In the genomic region with DNA sequence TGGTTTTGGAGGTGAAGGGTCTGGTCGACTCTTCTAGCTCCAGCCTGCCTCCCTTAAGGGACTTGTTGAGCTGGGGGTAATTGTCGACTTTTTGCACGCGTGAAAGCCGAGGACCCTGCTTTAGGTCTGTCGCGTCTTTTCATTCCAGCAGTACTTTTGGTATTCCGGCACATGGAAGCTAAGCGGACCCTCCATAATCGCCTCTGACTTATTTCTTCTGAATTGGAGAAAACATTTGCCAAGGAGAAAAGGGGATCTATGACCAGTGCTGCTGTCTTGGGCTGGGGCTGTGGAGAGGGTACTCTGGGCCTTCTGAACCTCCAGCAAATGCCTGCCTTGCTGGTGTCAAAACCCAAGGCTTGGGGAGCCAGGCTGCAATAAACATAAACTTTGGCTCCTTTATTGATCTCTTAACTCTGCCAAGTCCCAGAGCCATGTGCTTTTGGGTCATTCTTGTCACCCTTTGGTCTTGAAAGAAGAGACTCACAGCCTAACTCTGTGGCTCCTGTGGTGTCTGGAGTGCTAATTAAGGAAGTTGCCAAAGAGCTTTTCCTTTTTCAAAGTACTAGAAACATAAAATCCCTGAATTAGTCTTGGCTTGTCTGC, we compare ENCODE assay signal across 8 mouse cellular contexts. TPM values are rescaled to one million over a fixed set of nuclear protein-coding genes. Genes with fewer than 3 reads are reported as not detected.
DNase-seq lines count a peak whose midpoint lies in the region; TF ChIP-seq lines count a peak whose summit lies in the region.

No protein-coding gene starts in this region.

- H3K4me1 ChIP-seq in hindbrain, embryonic 10.5 days (replicated peaks), result peaks cover 16% of the 10 kb centered on the region

- H3K4me3 ChIP-seq in left cerebral cortex, adult 2 months, result peak overlapping the region; percentile 98
- peak overlapping the region; percentile 95 for H3K4me3 ChIP-seq in hindbrain, embryonic 10.5 days

- H3K9me3 ChIP-seq in hindbrain, embryonic 10.5 days, result no peaks in the 10 kb centered on the region

- peaks cover 14% of the 10 kb centered on the region for H3K36me3 ChIP-seq in hindbrain, embryonic 10.5 days

- H3K27me3 ChIP-seq in hindbrain, embryonic 10.5 days (ENCODE audit: insufficient read depth, poor library complexity, severe bottlenecking), result no peaks in the 10 kb centered on the region

- intact Hi-C loops in left cerebral cortex, adult 2 months (cut with DNase I), result loop anchor here (1.0 kb wide), 1 partner anchor 141 kb away; the partner anchor contains the start of gene Zfp263

- 5% methylated on average over 10 of the region's 10 CpGs for WGBS in hindbrain, embryonic 10.5 days

- peak overlapping the region; percentile 98 for H3K27ac ChIP-seq in left cerebral cortex, adult 2 months
- H3K27ac ChIP-seq in hindbrain, embryonic 10.5 days, result peak overlapping the region; percentile 95

- no peak for TF ChIP-seq CTCF in left cerebral cortex, adult 2 months (IDR thresholded peaks at IDR 0.05)

- DNase-seq in left cerebral cortex, adult 2 months (ENCODE audit: extremely low spot score in 1 of 2, low spot score in 2 of 2), result no peak
- no peak for DNase-seq in left cerebral cortex, adult 9 months (ENCODE audit: low spot score in 2 of 2)
- peak; percentile 26 for DNase-seq in brain, adult 2 months (ENCODE audit: low read depth, low spot score)
- no peak for DNase-seq in hindbrain, embryonic 10.5 days (ENCODE audit: low spot score)
- DNase-seq in lung, postnatal 36 days, result peak; percentile 23
- no peak for DNase-seq in right cerebral cortex, postnatal 4 days
- no peak for DNase-seq in right cerebral cortex, postnatal 25 days
- DNase-seq in T-cell, adult 2 months (ENCODE audit: low spot score), result no peak

RNA-seq across cellular contexts. Expression of gene Gm20695, which starts 0.7 kb away (rescaled TPM):
- 1 to 10 TPM in 1 of 2 experiments, not detected in 1; 1.2 TPM for total RNA-seq in left cerebral cortex, adult 2 months (2021)
- 2.7 and 5.6 TPM in 2 replicates for polyA plus RNA-seq in hindbrain, embryonic 10.5 days (2016; fragmentation: Nextera tagmentation; extraction: Ambion mirVana)

RNA-seq across cellular contexts. Expression of gene Zfp597, which starts 0.8 kb away (rescaled TPM):
- 10 to 100 TPM; 26.4 to 28.9 TPM for total RNA-seq in left cerebral cortex, adult 2 months (2021)
- 5.8 and 6.1 TPM in 2 replicates for polyA plus RNA-seq in hindbrain, embryonic 10.5 days (2016; fragmentation: Nextera tagmentation; extraction: Ambion mirVana)

RNA-seq across cellular contexts. Expression of gene Naa60, which starts 13.0 kb away (rescaled TPM):
- total RNA-seq in left cerebral cortex, adult 2 months (2021), result 100 to 1,000 TPM; 107 to 119 TPM
- polyA plus RNA-seq in hindbrain, embryonic 10.5 days (2016; fragmentation: Nextera tagmentation; extraction: Ambion mirVana), result 58.0 and 66.1 TPM in 2 replicates

RNA-seq across cellular contexts. Expression of gene 1700037C18Rik, which starts 23.3 kb away (rescaled TPM):
- 1 to 10 TPM; 5.4 to 8.2 TPM for total RNA-seq in left cerebral cortex, adult 2 months (2021)
- polyA plus RNA-seq in hindbrain, embryonic 10.5 days (2016; fragmentation: Nextera tagmentation; extraction: Ambion mirVana), result 6.7 and 9.0 TPM in 2 replicates

RNA-seq across cellular contexts. Expression of gene Cluap1, which starts 23.4 kb away (rescaled TPM):
- 10 to 100 TPM; 28.1 to 31.6 TPM for total RNA-seq in left cerebral cortex, adult 2 months (2021)
- polyA plus RNA-seq in hindbrain, embryonic 10.5 days (2016; fragmentation: Nextera tagmentation; extraction: Ambion mirVana), result 18.7 and 22.4 TPM in 2 replicates

Comparison
In these comparisons a context has a peak if more than half of its experiments do, and no peak if none do; other contexts are left out.
1. DNase-seq: peak in brain, adult 2 months (single experiment) and lung, postnatal 36 days (single experiment); none in left cerebral cortex, adult 2 months (0 of 2), left cerebral cortex, adult 9 months (0 of 2), hindbrain, embryonic 10.5 days (single experiment), right cerebral cortex, postnatal 4 days (single experiment), right cerebral cortex, postnatal 25 days (single experiment) and T-cell, adult 2 months (single experiment).